Mouse (Mus musculus): Measurements from ENCODE around the gene Notum. TPM values are rescaled to one million over a fixed set of nuclear protein-coding genes. Genes with fewer than 3 reads are reported as not detected.

Gene Notum
- 1.4 and 2.7 TPM in 2 replicates for polyA plus RNA-seq (2015; fragmentation: Nextera tagmentation; extraction: Ambion mirVana)

GRCm38 (mm10) chr11:120661076-120661460, at the start of gene Notum:
TSS of gene Notum (minus strand) at chr11:120661175.
- Histone ChIP-seq H3K4me1 (replicated peaks; ENCODE audit: control insufficient read depth, insufficient read depth) (peaks cover 3% of the 10 kb centered on the region; the same call in 1 of the 2 replicates), H3K27me3 (ENCODE audit: control insufficient read depth, insufficient read depth, low read length) (peaks cover 21% of the 10 kb centered on the region), H3K36me3 (ENCODE audit: control insufficient read depth, insufficient read depth, low read length) (no peaks in the 10 kb centered on the region), H3K4me2 (replicated peaks; ENCODE audit: low read depth) (peak within 1 kb of the TSS; percentile 66), H3K27ac (replicated peaks) (no peak within 1 kb of the TSS), H3K9me3 (ENCODE audit: control insufficient read depth, low read length) (no peaks in the 10 kb centered on the region), H3K9ac (ENCODE audit: low read length) (peak within 1 kb of the TSS; percentile 45), H3K4me3 (ENCODE audit: low read depth, low read length) (peak within 1 kb of the TSS; percentile 43)
- no peak for TF ChIP-seq CTCF (IDR thresholded peaks at IDR 0.05; ENCODE audit: low read depth)
- TF ChIP-seq EP300 (optimal IDR thresholded peaks at IDR 0.05), result no peak
- DNase-seq (ENCODE audit: low spot score), result no peak
- 0 out of 2 replicates have a peak, but pooled peaks have one; percentile 10 for ATAC-seq (ENCODE audit: low FRiP score, low TSS enrichment)
- WGBS, result 2% methylated on average over 35 of the region's 35 CpGs

GRCm38 (mm10) chr11:120710672-120711071, 49.7 kb upstream of the Notum start:
- DNase-seq (ENCODE audit: low spot score), result no peak
- WGBS, result 41% methylated on average over 5 of the region's 5 CpGs
- no peak for TF ChIP-seq EP300 (optimal IDR thresholded peaks at IDR 0.05)
- no peak for TF ChIP-seq CTCF (IDR thresholded peaks at IDR 0.05; ENCODE audit: low read depth)
- Histone ChIP-seq H3K9ac (ENCODE audit: low read length) (no peak overlapping the region), H3K4me3 (ENCODE audit: low read depth, low read length) (no peak overlapping the region), H3K36me3 (ENCODE audit: control insufficient read depth, insufficient read depth, low read length) (peaks cover 3% of the 10 kb centered on the region), H3K27ac (replicated peaks) (no peak overlapping the region), H3K9me3 (ENCODE audit: control insufficient read depth, low read length) (no peaks in the 10 kb centered on the region), H3K4me1 (replicated peaks; ENCODE audit: control insufficient read depth, insufficient read depth) (no peaks in the 10 kb centered on the region), H3K27me3 (ENCODE audit: control insufficient read depth, insufficient read depth, low read length) (no peaks in the 10 kb centered on the region), H3K4me2 (replicated peaks; ENCODE audit: low read depth) (no peak overlapping the region)
- no peak for ATAC-seq (ENCODE audit: low FRiP score, low TSS enrichment)

- 64% methylated on average over 2 of the region's 2 CpGs for WGBS
- peak overlapping the region; percentile 56 for H3K27ac ChIP-seq (replicated peaks)
- H3K4me1 ChIP-seq (replicated peaks; ENCODE audit: control insufficient read depth, insufficient read depth), result no peaks in the 10 kb centered on the region
Measured at GRCm38 (mm10) chr11:120709551-120709950, 48.6 kb upstream of the Notum start.

GRCm38 (mm10) chr11:120707969-120708368, 47.0 kb upstream of the Notum start:
- peaks cover 3% of the 10 kb centered on the region for H3K36me3 ChIP-seq (ENCODE audit: control insufficient read depth, insufficient read depth, low read length)
- 0 out of 2 replicates have a peak, but pooled peaks cover 3% of the 10 kb centered on the region for H3K4me1 ChIP-seq (replicated peaks; ENCODE audit: control insufficient read depth, insufficient read depth)
- H3K27me3 ChIP-seq (ENCODE audit: control insufficient read depth, insufficient read depth, low read length), result no peaks in the 10 kb centered on the region
- TF ChIP-seq EP300 (optimal IDR thresholded peaks at IDR 0.05), result no peak
- TF ChIP-seq CTCF (IDR thresholded peaks at IDR 0.05; ENCODE audit: low read depth), result no peak
- no peak overlapping the region for H3K27ac ChIP-seq (replicated peaks)
- DNase-seq (ENCODE audit: low spot score) (no peak), ATAC-seq (ENCODE audit: low FRiP score, low TSS enrichment) (no peak)
- 49% methylated on average over 5 of the region's 5 CpGs for WGBS
- H3K9ac ChIP-seq (ENCODE audit: low read length), result no peak overlapping the region
- no peak overlapping the region for H3K4me2 ChIP-seq (replicated peaks; ENCODE audit: low read depth)
- no peak overlapping the region for H3K4me3 ChIP-seq (ENCODE audit: low read depth, low read length)
- H3K9me3 ChIP-seq (ENCODE audit: control insufficient read depth, low read length), result no peaks in the 10 kb centered on the region

More at GRCm38 (mm10) chr11:120709551-120709950, 48.6 kb upstream of the Notum start:
- TF ChIP-seq CTCF (IDR thresholded peaks at IDR 0.05; ENCODE audit: low read depth), result no peak
- no peak for TF ChIP-seq EP300 (optimal IDR thresholded peaks at IDR 0.05)
- H3K9ac ChIP-seq (ENCODE audit: low read length), result no peak overlapping the region
- no peak overlapping the region for H3K4me3 ChIP-seq (ENCODE audit: low read depth, low read length)
- no peaks in the 10 kb centered on the region for H3K9me3 ChIP-seq (ENCODE audit: control insufficient read depth, low read length)
- ATAC-seq (ENCODE audit: low FRiP score, low TSS enrichment) (no peak), DNase-seq (ENCODE audit: low spot score) (peak; percentile 80)
- no peaks in the 10 kb centered on the region for H3K27me3 ChIP-seq (ENCODE audit: control insufficient read depth, insufficient read depth, low read length)
- peaks cover 3% of the 10 kb centered on the region for H3K36me3 ChIP-seq (ENCODE audit: control insufficient read depth, insufficient read depth, low read length)
- H3K4me2 ChIP-seq (replicated peaks; ENCODE audit: low read depth), result no peak overlapping the region

- Histone ChIP-seq H3K36me3 (ENCODE audit: control insufficient read depth, insufficient read depth, low read length) (peaks cover 5% of the 10 kb centered on the region), H3K9me3 (ENCODE audit: control insufficient read depth, low read length) (no peaks in the 10 kb centered on the region), H3K4me3 (ENCODE audit: low read depth, low read length) (no peak overlapping the region), H3K27me3 (ENCODE audit: control insufficient read depth, insufficient read depth, low read length) (no peaks in the 10 kb centered on the region), H3K9ac (ENCODE audit: low read length) (no peak overlapping the region), H3K4me2 (replicated peaks; ENCODE audit: low read depth) (no peak overlapping the region), H3K27ac (replicated peaks) (no peak overlapping the region), H3K4me1 (replicated peaks; ENCODE audit: control insufficient read depth, insufficient read depth) (0 out of 2 replicates have a peak, but pooled peaks cover 3% of the 10 kb centered on the region)
- WGBS, result 30% methylated on average over 12 of the region's 12 CpGs
- DNase-seq (ENCODE audit: low spot score) (no peak), ATAC-seq (ENCODE audit: low FRiP score, low TSS enrichment) (no peak)
- TF ChIP-seq EP300 (optimal IDR thresholded peaks at IDR 0.05) (no peak), CTCF (IDR thresholded peaks at IDR 0.05; ENCODE audit: low read depth) (no peak)
Measured at GRCm38 (mm10) chr11:120707225-120707624, 46.2 kb upstream of the Notum start.

- Histone ChIP-seq H3K27me3 (ENCODE audit: control insufficient read depth, insufficient read depth, low read length) (no peaks in the 10 kb centered on the region), H3K9me3 (ENCODE audit: control insufficient read depth, low read length) (no peaks in the 10 kb centered on the region), H3K4me3 (ENCODE audit: low read depth, low read length) (no peak overlapping the region), H3K9ac (ENCODE audit: low read length) (no peak overlapping the region), H3K36me3 (ENCODE audit: control insufficient read depth, insufficient read depth, low read length) (peaks cover 10% of the 10 kb centered on the region), H3K4me1 (replicated peaks; ENCODE audit: control insufficient read depth, insufficient read depth) (0 out of 2 replicates have a peak, but pooled peaks cover 3% of the 10 kb centered on the region), H3K4me2 (replicated peaks; ENCODE audit: low read depth) (no peak overlapping the region), H3K27ac (replicated peaks) (no peak overlapping the region)
- 54% methylated on average over 5 of the region's 5 CpGs for WGBS
- DNase-seq (ENCODE audit: low spot score), result peak; percentile 58
- peak; percentile 56; the same call in 1 of the 2 replicates for ATAC-seq (ENCODE audit: low FRiP score, low TSS enrichment)
- TF ChIP-seq CTCF (IDR thresholded peaks at IDR 0.05; ENCODE audit: low read depth) (no peak), EP300 (optimal IDR thresholded peaks at IDR 0.05) (no peak)
Measured at GRCm38 (mm10) chr11:120706120-120706519, 45.1 kb upstream of the Notum start.

Data from stomach, postnatal 0 days (tissue).